Mouse (Mus musculus): ENCODE results near the gene Gfra4. TPM values are rescaled to one million over a fixed set of nuclear protein-coding genes. Genes with fewer than 3 reads are reported as not detected.

Gene Gfra4
- polyA plus RNA-seq, 1 experiment from 2014 or later: 0.07 TPM

- no peaks in the 10 kb centered on the region for H3K9me3 ChIP-seq (ENCODE audit: low read length)
- H3K4me2 ChIP-seq (ENCODE audit: low read depth, low read length): no peak overlapping the region
- no peaks in the 10 kb centered on the region for H3K36me3 ChIP-seq (replicated peaks; ENCODE audit: insufficient read depth, low read length)
- WGBS (ENCODE audit: insufficient replicate concordance): 72% methylated on average over 9 of the region's 9 CpGs
- peaks cover 45% of the 10 kb centered on the region for H3K27me3 ChIP-seq (ENCODE audit: insufficient read depth, low read length)
- TF ChIP-seq EP300 (IDR thresholded peaks at IDR 0.05; ENCODE audit: low read depth): no peak
- no peak for TF ChIP-seq CTCF (IDR thresholded peaks at IDR 0.05; ENCODE audit: low read depth)
- no peak overlapping the region for H3K27ac ChIP-seq (ENCODE audit: low read depth)
- DNase-seq (no peak), ATAC-seq (no peak)
- H3K4me3 ChIP-seq (ENCODE audit: low read depth, low read length): no peak overlapping the region
- 0 out of 2 replicates have a peak, but pooled peaks cover 6% of the 10 kb centered on the region for H3K4me1 ChIP-seq (ENCODE audit: insufficient read depth)
- no peak overlapping the region for H3K9ac ChIP-seq (replicated peaks)
Measured at GRCm38 (mm10) chr2:131059781-131060540, 17.1 kb upstream of the Gfra4 start.

DNA sequence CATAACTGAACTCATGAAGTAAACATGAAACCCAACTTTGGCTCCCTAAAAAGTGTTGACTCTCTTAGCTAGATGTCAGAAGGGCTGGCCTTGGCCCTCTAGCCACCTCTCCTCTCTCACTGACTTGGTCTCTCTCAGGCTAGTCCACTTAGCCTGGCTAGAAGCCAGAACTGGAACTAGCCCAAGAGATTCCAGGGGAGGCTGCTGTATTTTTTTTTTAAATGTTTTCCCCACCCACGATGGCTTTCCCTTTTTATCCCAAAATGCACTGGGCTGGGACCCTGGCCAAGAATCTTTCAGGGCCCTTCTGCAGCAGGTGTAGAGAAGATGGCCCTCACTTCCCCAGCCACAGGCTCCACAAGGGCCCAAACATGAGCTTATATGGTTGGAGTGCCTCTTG lies 16.5 kb upstream of the Gfra4 start:
- H3K4me1 ChIP-seq (ENCODE audit: insufficient read depth): peaks cover 6% of the 10 kb centered on the region; the same call in 1 of the 2 replicates
- H3K4me3 ChIP-seq (ENCODE audit: low read depth, low read length): no peak overlapping the region
- H3K27ac ChIP-seq (ENCODE audit: low read depth): no peak overlapping the region
- TF ChIP-seq CTCF (IDR thresholded peaks at IDR 0.05; ENCODE audit: low read depth): no peak
- TF ChIP-seq EP300 (IDR thresholded peaks at IDR 0.05; ENCODE audit: low read depth): no peak
- ATAC-seq (no peak), DNase-seq (no peak)
- no peak overlapping the region for H3K9ac ChIP-seq (replicated peaks)
- H3K27me3 ChIP-seq (ENCODE audit: insufficient read depth, low read length): peaks cover 45% of the 10 kb centered on the region
- WGBS (ENCODE audit: insufficient replicate concordance): 57% methylated on average over 1 of the region's 1 CpGs
- no peaks in the 10 kb centered on the region for H3K36me3 ChIP-seq (replicated peaks; ENCODE audit: insufficient read depth, low read length)
- no peak overlapping the region for H3K4me2 ChIP-seq (ENCODE audit: low read depth, low read length)
- no peaks in the 10 kb centered on the region for H3K9me3 ChIP-seq (ENCODE audit: low read length)

DNA sequence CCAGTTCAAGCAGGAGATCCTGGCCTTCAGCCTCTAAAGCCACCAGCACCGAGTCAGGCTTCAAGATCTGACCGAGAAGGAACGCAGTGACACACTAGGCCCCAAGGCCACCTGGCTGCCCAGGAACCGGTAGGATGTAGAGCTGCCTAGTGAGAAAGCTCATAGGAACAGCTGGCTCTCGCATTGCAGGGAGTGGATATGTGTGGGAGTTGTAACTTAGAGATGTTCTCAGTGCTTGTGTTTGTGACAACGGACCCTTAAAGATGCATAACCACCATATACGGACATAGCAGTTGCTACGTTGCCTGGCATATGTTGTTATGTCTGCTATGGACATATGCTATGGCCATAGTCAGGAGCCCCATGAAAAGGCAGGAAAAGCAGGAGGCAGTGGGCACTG lies 15.8 kb upstream of the Gfra4 start:
- WGBS (ENCODE audit: insufficient replicate concordance): 82% methylated on average over 8 of the region's 8 CpGs

DNA sequence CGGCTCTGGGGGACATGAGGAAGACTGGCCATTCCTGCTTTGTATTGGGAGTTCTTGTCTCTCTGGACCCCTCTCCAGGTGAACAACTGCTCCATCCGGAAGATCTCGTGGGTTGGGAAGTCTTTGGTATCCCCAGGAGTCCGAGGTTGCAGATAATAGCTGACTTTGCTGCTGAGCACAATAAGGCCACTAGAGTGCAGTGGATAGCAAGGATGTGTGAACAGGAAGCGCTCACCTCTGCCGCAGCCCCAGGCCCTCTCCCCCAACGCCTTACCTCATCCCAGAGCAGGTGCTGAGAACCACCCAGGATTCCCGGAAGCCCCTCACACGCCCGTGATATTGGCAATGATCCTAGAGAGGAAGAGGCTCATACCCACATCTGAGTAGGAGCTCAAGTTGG lies 13.3 kb upstream of the Gfra4 start:
- Histone ChIP-seq H3K27me3 (ENCODE audit: insufficient read depth, low read length) (peaks cover 49% of the 10 kb centered on the region), H3K9me3 (ENCODE audit: low read length) (no peaks in the 10 kb centered on the region), H3K27ac (ENCODE audit: low read depth) (no peak overlapping the region), H3K36me3 (replicated peaks; ENCODE audit: insufficient read depth, low read length) (no peaks in the 10 kb centered on the region), H3K4me1 (ENCODE audit: insufficient read depth) (peaks cover 19% of the 10 kb centered on the region), H3K9ac (replicated peaks) (no peak overlapping the region), H3K4me2 (ENCODE audit: low read depth, low read length) (peak overlapping the region; percentile 15), H3K4me3 (ENCODE audit: low read depth, low read length) (no peak overlapping the region)
- TF ChIP-seq EP300 (IDR thresholded peaks at IDR 0.05; ENCODE audit: low read depth): no peak
- TF ChIP-seq CTCF (IDR thresholded peaks at IDR 0.05; ENCODE audit: low read depth): peak; percentile 72
- 4% methylated on average over 10 of the region's 10 CpGs for WGBS (ENCODE audit: insufficient replicate concordance)
- ATAC-seq: no peak
- peak; percentile 35 for DNase-seq

More for the DNA sequence above, 15.8 kb upstream of the Gfra4 start:
- Histone ChIP-seq H3K27ac (ENCODE audit: low read depth) (no peak overlapping the region), H3K36me3 (replicated peaks; ENCODE audit: insufficient read depth, low read length) (no peaks in the 10 kb centered on the region), H3K4me1 (ENCODE audit: insufficient read depth) (peaks cover 13% of the 10 kb centered on the region), H3K9ac (replicated peaks) (no peak overlapping the region), H3K4me3 (ENCODE audit: low read depth, low read length) (no peak overlapping the region), H3K4me2 (ENCODE audit: low read depth, low read length) (no peak overlapping the region), H3K9me3 (ENCODE audit: low read length) (no peaks in the 10 kb centered on the region), H3K27me3 (ENCODE audit: insufficient read depth, low read length) (peaks cover 48% of the 10 kb centered on the region)
- TF ChIP-seq EP300 (IDR thresholded peaks at IDR 0.05; ENCODE audit: low read depth) (no peak), CTCF (IDR thresholded peaks at IDR 0.05; ENCODE audit: low read depth) (no peak)
- ATAC-seq: no peak
- DNase-seq: no peak

DNA sequence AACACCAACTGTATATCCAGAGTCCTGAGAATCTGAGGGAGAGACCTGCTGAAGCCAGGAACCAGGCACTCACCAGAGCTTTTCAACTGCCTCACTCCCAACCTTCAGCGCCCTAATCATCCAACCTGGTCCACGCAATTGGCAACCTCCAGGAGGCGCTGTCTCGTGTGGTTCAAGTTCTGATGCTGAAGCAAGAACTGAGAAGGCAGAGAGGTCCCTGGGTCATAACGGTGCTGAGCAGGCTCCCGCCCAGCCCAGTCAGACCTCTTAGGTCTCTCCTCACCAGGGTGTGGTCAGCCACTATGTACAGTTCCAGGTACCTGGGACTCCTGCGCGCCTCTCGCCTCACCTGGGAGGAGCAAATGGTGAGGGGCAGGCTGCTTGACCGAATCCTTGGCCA lies 12.7 kb upstream of the Gfra4 start:
- no peak overlapping the region for H3K4me3 ChIP-seq (ENCODE audit: low read depth, low read length)
- DNase-seq (peak; percentile 81), ATAC-seq (peak; percentile 36)
- H3K27me3 ChIP-seq (ENCODE audit: insufficient read depth, low read length): peaks cover 47% of the 10 kb centered on the region
- WGBS (ENCODE audit: insufficient replicate concordance): 7% methylated on average over 10 of the region's 10 CpGs
- TF ChIP-seq CTCF (IDR thresholded peaks at IDR 0.05; ENCODE audit: low read depth): peak; percentile 85
- TF ChIP-seq EP300 (IDR thresholded peaks at IDR 0.05; ENCODE audit: low read depth): no peak
- H3K9ac ChIP-seq (replicated peaks): no peak overlapping the region
- peak overlapping the region; percentile 15 for H3K4me2 ChIP-seq (ENCODE audit: low read depth, low read length)
- H3K36me3 ChIP-seq (replicated peaks; ENCODE audit: insufficient read depth, low read length): no peaks in the 10 kb centered on the region
- H3K27ac ChIP-seq (ENCODE audit: low read depth): no peak overlapping the region
- no peaks in the 10 kb centered on the region for H3K9me3 ChIP-seq (ENCODE audit: low read length)
- H3K4me1 ChIP-seq (ENCODE audit: insufficient read depth): peaks cover 19% of the 10 kb centered on the region

DNA sequence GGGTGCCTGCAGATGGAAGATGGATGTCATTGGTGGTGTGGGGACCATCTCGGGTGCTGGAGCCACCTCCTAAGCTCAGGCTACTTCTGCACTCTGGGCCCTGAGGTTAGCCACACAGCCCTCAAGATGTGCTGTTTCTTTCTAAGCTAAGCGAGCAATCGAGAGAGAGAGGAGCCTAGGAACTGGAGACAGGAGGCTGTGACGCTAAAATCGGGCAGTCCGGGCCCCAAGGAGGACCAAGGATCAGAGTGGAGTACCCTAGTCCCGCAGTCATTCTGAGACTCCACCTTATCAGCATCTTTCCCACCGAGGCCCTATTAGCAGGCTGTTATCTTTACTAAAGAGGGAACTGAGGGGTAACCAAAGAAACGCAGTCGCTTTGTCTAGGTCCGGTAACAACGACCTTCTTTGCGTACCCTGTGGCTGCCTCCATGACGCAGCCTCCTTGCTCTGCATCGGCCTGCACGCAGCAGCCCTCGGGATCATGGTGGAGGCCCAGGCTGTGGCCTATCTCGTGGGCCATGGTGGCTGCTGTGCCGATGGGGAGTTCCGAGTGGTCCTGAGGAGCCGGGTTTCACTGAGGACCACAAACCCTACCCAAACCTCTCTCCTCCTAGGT lies 11.9 kb upstream of the Gfra4 start:
- H3K4me3 ChIP-seq (ENCODE audit: low read depth, low read length): peak overlapping the region; percentile 21
- H3K9me3 ChIP-seq (ENCODE audit: low read length): no peaks in the 10 kb centered on the region
- 3% methylated on average over 21 of the region's 21 CpGs for WGBS (ENCODE audit: insufficient replicate concordance)
- H3K4me1 ChIP-seq (ENCODE audit: insufficient read depth): peaks cover 19% of the 10 kb centered on the region
- H3K9ac ChIP-seq (replicated peaks): no peak overlapping the region
- peak overlapping the region; percentile 55 for H3K4me2 ChIP-seq (ENCODE audit: low read depth, low read length)
- no peak for DNase-seq
- no peak for TF ChIP-seq EP300 (IDR thresholded peaks at IDR 0.05; ENCODE audit: low read depth)
- no peak for TF ChIP-seq CTCF (IDR thresholded peaks at IDR 0.05; ENCODE audit: low read depth)
- peaks cover 47% of the 10 kb centered on the region for H3K27me3 ChIP-seq (ENCODE audit: insufficient read depth, low read length)
- H3K27ac ChIP-seq (ENCODE audit: low read depth): no peak overlapping the region
- H3K36me3 ChIP-seq (replicated peaks; ENCODE audit: insufficient read depth, low read length): no peaks in the 10 kb centered on the region
- no peak for ATAC-seq
